Mouse (Mus musculus): ENCODE results near the gene P4ha2. TPM values are rescaled to one million over a fixed set of nuclear protein-coding genes. Genes with fewer than 3 reads are reported as not detected.

P4ha2 gene
- polyA plus RNA-seq, 1 experiment from 2014 or later: 25.1 TPM

DNA sequence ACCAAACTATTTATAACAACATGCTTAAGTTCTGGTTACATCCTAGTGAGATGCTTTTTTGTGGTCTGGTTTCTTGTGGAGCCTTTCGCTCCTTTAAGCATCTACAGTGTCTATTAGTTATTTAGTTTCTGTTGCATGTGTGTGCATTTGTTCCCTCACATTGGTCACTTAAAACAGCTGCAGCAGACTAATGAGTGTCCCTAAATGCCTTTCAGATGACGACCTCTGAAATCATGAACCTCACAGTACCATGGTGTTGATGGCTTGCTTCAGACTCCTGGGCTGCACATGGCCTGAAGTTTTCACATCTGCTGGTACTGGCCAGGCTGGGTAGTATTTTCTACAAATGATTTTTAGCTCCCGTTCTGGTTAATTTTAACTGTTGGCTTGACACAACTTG is 53.1 kb downstream of the P4ha2 start:
- Histone ChIP-seq H3K4me3 (ENCODE audit: low read length) (no peak overlapping the region), H3K4me2 (replicated peaks; ENCODE audit: low read depth, low read length) (no peak overlapping the region), H3K27ac (ENCODE audit: low read depth, low read length) (no peak overlapping the region), H3K9ac (ENCODE audit: low read depth, low read length) (no peak overlapping the region), H3K27me3 (ENCODE audit: control insufficient read depth, insufficient read depth, low read length) (no peaks in the 10 kb centered on the region), H3K9me3 (ENCODE audit: control insufficient read depth, low read length) (no peaks in the 10 kb centered on the region), H3K4me1 (ENCODE audit: control insufficient read depth, insufficient read depth, low read length) (no peaks in the 10 kb centered on the region), H3K36me3 (ENCODE audit: control insufficient read depth, insufficient read depth, low read length) (no peaks in the 10 kb centered on the region)
- WGBS: 86% methylated on average over 3 of the region's 3 CpGs
- no peak for ATAC-seq (ENCODE audit: low FRiP score, low TSS enrichment)

DNA sequence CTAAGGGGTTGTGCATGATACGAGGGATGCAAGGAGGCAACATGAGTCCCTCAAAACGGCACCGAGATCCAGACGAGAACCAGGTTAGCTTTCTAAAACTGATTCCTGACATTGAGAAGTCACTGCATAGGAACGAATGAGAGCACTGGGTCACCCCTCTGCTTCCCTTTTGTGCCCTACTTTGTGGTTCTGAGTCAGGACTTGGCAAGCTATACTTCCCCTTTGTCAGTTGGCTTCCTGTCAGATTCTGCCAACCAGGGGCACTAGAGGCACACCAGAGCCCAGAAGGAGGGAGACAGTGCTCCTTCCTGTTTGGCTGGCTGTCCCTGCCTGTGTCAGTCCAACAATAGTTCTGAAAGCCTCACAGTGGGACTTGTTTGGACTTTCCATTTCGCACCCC is 56.0 kb downstream of the P4ha2 start:
- Histone ChIP-seq H3K27me3 (ENCODE audit: control insufficient read depth, insufficient read depth, low read length) (no peaks in the 10 kb centered on the region), H3K4me2 (replicated peaks; ENCODE audit: low read depth, low read length) (no peak overlapping the region), H3K36me3 (ENCODE audit: control insufficient read depth, insufficient read depth, low read length) (no peaks in the 10 kb centered on the region), H3K4me1 (ENCODE audit: control insufficient read depth, insufficient read depth, low read length) (no peaks in the 10 kb centered on the region), H3K9me3 (ENCODE audit: control insufficient read depth, low read length) (no peaks in the 10 kb centered on the region), H3K4me3 (ENCODE audit: low read length) (no peak overlapping the region), H3K9ac (ENCODE audit: low read depth, low read length) (no peak overlapping the region), H3K27ac (ENCODE audit: low read depth, low read length) (no peak overlapping the region)
- 76% methylated on average over 6 of the region's 6 CpGs for WGBS
- no peak for ATAC-seq (ENCODE audit: low FRiP score, low TSS enrichment)

DNA sequence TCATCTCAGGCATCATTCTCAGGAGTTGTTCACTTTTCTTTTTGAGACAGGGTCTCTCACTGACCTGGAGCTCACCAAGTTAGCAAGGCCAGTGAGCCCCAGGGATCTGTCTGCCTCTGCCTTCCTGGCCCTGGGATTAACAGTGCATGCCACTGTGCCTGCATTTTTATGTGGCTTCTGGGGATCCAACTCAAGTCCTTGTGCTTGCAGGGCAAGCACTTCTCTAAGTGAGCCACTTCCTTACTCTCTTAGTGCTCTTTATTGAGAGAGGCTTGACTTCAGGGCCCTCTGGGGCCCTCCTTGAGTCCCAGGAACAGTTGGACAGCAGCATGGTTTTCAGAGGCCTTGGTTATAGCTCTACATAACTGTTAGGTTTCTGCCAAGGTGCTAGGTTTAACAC is 56.6 kb downstream of the P4ha2 start:
- no peak for ATAC-seq (ENCODE audit: low FRiP score, low TSS enrichment)
- Histone ChIP-seq H3K27ac (ENCODE audit: low read depth, low read length) (no peak overlapping the region), H3K4me1 (ENCODE audit: control insufficient read depth, insufficient read depth, low read length) (no peaks in the 10 kb centered on the region), H3K4me3 (ENCODE audit: low read length) (no peak overlapping the region), H3K36me3 (ENCODE audit: control insufficient read depth, insufficient read depth, low read length) (no peaks in the 10 kb centered on the region), H3K9me3 (ENCODE audit: control insufficient read depth, low read length) (no peaks in the 10 kb centered on the region), H3K9ac (ENCODE audit: low read depth, low read length) (no peak overlapping the region), H3K4me2 (replicated peaks; ENCODE audit: low read depth, low read length) (no peak overlapping the region), H3K27me3 (ENCODE audit: control insufficient read depth, insufficient read depth, low read length) (no peaks in the 10 kb centered on the region)

DNA sequence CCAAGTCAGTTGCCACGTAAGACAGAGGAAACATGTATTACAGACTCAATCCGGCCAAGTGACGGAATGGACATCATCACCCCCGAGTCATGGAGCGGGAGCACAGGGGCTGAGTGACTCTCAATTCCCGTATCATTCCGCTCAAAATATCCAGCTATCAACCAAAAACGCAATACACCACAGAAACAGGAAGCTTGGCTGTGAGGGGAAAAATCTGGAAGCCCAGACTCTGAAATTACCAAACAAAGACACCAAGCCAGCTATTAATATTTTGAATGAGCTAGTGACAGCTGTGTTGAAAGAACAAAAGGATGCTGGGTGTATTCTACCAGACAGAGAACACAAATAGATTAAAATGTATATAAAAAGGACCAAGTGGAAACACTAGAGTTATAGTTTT is 57.7 kb downstream of the P4ha2 start:
- Histone ChIP-seq H3K36me3 (ENCODE audit: control insufficient read depth, insufficient read depth, low read length) (no peaks in the 10 kb centered on the region), H3K4me1 (ENCODE audit: control insufficient read depth, insufficient read depth, low read length) (no peaks in the 10 kb centered on the region), H3K9me3 (ENCODE audit: control insufficient read depth, low read length) (no peaks in the 10 kb centered on the region), H3K4me2 (replicated peaks; ENCODE audit: low read depth, low read length) (no peak overlapping the region), H3K4me3 (ENCODE audit: low read length) (no peak overlapping the region), H3K27me3 (ENCODE audit: control insufficient read depth, insufficient read depth, low read length) (no peaks in the 10 kb centered on the region), H3K27ac (ENCODE audit: low read depth, low read length) (no peak overlapping the region), H3K9ac (ENCODE audit: low read depth, low read length) (no peak overlapping the region)
- WGBS: 88% methylated on average over 8 of the region's 8 CpGs
- no peak for ATAC-seq (ENCODE audit: low FRiP score, low TSS enrichment)

DNA sequence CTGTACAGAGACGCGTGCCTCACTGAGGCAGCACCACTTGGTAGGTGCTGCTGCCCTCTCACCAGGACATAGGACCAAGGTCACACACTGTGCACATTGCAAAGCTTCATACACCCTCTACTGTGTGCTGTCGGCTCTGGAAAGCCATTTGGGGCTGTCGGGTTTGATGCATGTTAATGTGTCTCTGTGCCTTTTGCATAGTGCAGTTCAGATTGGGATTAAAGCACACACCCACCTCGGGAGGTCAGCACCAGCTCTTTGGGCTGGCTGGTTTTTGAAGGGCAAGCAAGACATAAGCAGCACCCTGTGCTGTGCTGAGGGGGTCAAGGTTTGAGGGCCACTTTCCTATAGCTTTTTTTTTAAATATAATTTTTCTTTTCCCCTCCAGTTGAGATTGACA is 60.5 kb downstream of the P4ha2 start:
- Histone ChIP-seq H3K27ac (ENCODE audit: low read depth, low read length) (no peak overlapping the region), H3K36me3 (ENCODE audit: control insufficient read depth, insufficient read depth, low read length) (no peaks in the 10 kb centered on the region), H3K4me1 (ENCODE audit: control insufficient read depth, insufficient read depth, low read length) (no peaks in the 10 kb centered on the region), H3K4me3 (ENCODE audit: low read length) (no peak overlapping the region), H3K4me2 (replicated peaks; ENCODE audit: low read depth, low read length) (no peak overlapping the region), H3K9me3 (ENCODE audit: control insufficient read depth, low read length) (no peaks in the 10 kb centered on the region), H3K9ac (ENCODE audit: low read depth, low read length) (no peak overlapping the region), H3K27me3 (ENCODE audit: control insufficient read depth, insufficient read depth, low read length) (no peaks in the 10 kb centered on the region)
- 82% methylated on average over 5 of the region's 5 CpGs for WGBS
- no peak for ATAC-seq (ENCODE audit: low FRiP score, low TSS enrichment)

DNA sequence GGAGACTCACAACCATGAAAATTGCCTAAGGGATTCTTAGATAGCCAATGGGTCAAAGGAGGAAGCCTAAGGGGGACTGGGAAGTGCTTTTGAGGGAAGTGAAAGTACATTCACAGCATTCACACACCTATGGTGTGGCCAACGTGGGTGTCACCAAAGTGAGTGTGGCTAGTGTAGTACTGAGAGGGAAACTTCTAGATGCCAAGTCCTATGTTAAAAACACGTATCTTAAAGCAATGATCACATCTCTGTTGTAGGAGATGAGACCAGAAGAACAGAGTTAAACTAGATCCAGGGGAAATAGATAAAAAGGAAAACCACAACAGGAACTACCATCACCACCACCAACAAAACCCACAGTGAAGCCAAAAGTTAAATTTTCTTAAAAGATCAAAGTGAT is 61.0 kb downstream of the P4ha2 start:
- 73% methylated on average over 2 of the region's 2 CpGs for WGBS
- H3K4me2 ChIP-seq (replicated peaks; ENCODE audit: low read depth, low read length): no peak overlapping the region
- H3K36me3 ChIP-seq (ENCODE audit: control insufficient read depth, insufficient read depth, low read length): no peaks in the 10 kb centered on the region
- no peak for ATAC-seq (ENCODE audit: low FRiP score, low TSS enrichment)
- H3K9ac ChIP-seq (ENCODE audit: low read depth, low read length): no peak overlapping the region
- no peaks in the 10 kb centered on the region for H3K27me3 ChIP-seq (ENCODE audit: control insufficient read depth, insufficient read depth, low read length)
- H3K4me3 ChIP-seq (ENCODE audit: low read length): no peak overlapping the region
- no peak overlapping the region for H3K27ac ChIP-seq (ENCODE audit: low read depth, low read length)
- no peaks in the 10 kb centered on the region for H3K9me3 ChIP-seq (ENCODE audit: control insufficient read depth, low read length)
- no peaks in the 10 kb centered on the region for H3K4me1 ChIP-seq (ENCODE audit: control insufficient read depth, insufficient read depth, low read length)

DNA sequence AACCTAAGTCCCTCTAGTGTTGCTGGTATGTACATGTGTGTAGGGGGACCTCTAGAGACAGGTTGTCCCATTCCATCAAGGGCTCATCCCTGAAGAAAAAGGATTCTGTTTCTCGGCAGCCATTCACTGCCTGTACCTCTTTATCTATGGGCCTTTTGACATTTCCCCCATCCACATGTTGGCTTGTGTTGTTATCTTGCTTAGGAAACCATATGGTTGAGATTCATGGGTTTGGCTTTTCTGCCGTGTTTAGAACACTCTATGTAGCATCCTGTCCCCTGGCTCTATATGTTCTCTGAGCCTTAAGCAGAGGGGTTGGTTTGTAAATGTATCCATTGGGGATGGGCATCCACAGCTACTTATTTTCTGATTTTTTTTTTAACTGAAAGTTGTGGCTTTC is 61.6 kb downstream of the P4ha2 start:
- H3K27me3 ChIP-seq (ENCODE audit: control insufficient read depth, insufficient read depth, low read length): no peaks in the 10 kb centered on the region
- no peaks in the 10 kb centered on the region for H3K36me3 ChIP-seq (ENCODE audit: control insufficient read depth, insufficient read depth, low read length)
- H3K27ac ChIP-seq (ENCODE audit: low read depth, low read length): no peak overlapping the region
- H3K4me3 ChIP-seq (ENCODE audit: low read length): no peak overlapping the region
- no peaks in the 10 kb centered on the region for H3K9me3 ChIP-seq (ENCODE audit: control insufficient read depth, low read length)
- no peak overlapping the region for H3K4me2 ChIP-seq (replicated peaks; ENCODE audit: low read depth, low read length)
- no peak overlapping the region for H3K9ac ChIP-seq (ENCODE audit: low read depth, low read length)
- H3K4me1 ChIP-seq (ENCODE audit: control insufficient read depth, insufficient read depth, low read length): no peaks in the 10 kb centered on the region
- 90% methylated on average over 2 of the region's 2 CpGs for WGBS
- ATAC-seq (ENCODE audit: low FRiP score, low TSS enrichment): no peak

DNA sequence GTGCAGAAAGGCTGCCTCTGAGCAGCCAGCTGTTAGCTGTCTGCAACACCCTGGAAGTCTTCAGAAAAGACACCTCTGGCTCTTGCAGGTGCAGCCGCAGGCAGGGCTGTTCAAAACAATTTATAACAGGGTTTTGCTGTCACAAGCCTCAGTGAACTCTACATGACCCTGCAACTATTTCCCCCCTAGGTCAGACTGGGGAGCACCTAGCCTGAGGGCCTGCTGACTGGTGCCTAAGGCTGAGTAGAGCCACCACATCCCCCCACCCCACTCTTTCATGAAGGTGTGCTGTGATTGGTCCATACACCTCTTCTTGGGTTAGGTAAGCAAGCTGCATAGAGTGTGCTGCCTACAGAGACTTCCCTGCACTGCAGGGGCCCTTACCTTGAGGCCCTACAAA is 63.1 kb downstream of the P4ha2 start:
- ATAC-seq (ENCODE audit: low FRiP score, low TSS enrichment): no peak
- Histone ChIP-seq H3K36me3 (ENCODE audit: control insufficient read depth, insufficient read depth, low read length) (no peaks in the 10 kb centered on the region), H3K4me3 (ENCODE audit: low read length) (no peak overlapping the region), H3K9ac (ENCODE audit: low read depth, low read length) (no peak overlapping the region), H3K9me3 (ENCODE audit: control insufficient read depth, low read length) (no peaks in the 10 kb centered on the region), H3K4me1 (ENCODE audit: control insufficient read depth, insufficient read depth, low read length) (no peaks in the 10 kb centered on the region), H3K4me2 (replicated peaks; ENCODE audit: low read depth, low read length) (no peak overlapping the region), H3K27me3 (ENCODE audit: control insufficient read depth, insufficient read depth, low read length) (no peaks in the 10 kb centered on the region), H3K27ac (ENCODE audit: low read depth, low read length) (no peak overlapping the region)
- 4% methylated on average over 1 of the region's 1 CpGs for WGBS

DNA sequence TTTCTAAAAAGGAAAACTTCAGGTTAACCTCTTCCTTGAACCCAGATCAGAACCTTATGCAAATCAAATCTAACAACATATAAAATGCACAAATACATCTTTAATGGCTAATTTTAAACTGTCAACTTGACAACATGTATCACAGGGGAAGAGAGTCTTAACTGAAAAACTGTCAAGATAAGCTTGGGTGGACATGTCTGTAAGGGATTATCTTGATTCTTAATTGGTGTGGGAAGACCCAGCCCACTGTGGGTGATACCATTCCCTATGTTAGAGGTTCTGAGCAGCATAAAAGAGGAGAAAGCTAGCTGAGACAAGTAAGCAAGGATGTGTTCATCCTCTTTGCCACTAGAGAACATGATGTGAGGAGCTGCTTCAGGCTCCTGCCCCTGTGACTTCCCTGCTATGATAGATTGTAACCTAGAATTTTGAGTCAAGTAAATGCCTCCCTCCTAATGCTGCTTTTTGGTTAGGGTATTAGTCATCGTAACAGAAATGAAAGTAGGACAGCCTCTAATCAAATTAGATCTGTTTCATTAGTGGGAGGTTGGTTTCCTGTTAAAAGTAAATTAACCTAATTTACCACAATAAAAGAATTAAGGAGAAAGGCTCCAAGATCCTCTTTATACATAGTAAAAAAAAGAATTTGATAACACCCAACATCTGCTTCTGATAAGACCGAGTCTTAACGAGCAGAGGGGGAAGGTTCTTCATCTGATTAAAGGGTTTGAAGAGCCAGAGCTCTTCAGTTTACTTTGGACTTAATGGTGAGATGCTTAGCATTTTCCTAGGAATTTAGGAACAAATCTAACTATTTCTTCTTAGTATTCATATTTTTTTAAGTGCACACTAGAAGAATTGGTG is 69.8 kb downstream of the P4ha2 start:
- ATAC-seq (ENCODE audit: low FRiP score, low TSS enrichment): no peak
- Histone ChIP-seq H3K4me3 (ENCODE audit: low read length) (no peak overlapping the region), H3K9me3 (ENCODE audit: control insufficient read depth, low read length) (no peaks in the 10 kb centered on the region), H3K4me2 (replicated peaks; ENCODE audit: low read depth, low read length) (no peak overlapping the region), H3K36me3 (ENCODE audit: control insufficient read depth, insufficient read depth, low read length) (no peaks in the 10 kb centered on the region), H3K4me1 (ENCODE audit: control insufficient read depth, insufficient read depth, low read length) (no peaks in the 10 kb centered on the region), H3K27me3 (ENCODE audit: control insufficient read depth, insufficient read depth, low read length) (no peaks in the 10 kb centered on the region), H3K27ac (ENCODE audit: low read depth, low read length) (no peak overlapping the region), H3K9ac (ENCODE audit: low read depth, low read length) (no peak overlapping the region)
- WGBS: 80% methylated on average over 3 of the region's 3 CpGs
